Mouse (Mus musculus): ENCODE data around the gene Hspa12b. TPM values are rescaled to one million over a fixed set of nuclear protein-coding genes. Genes with fewer than 3 reads are reported as not detected.

The Hspa12b gene
- total RNA-seq, 1 experiment from 2014 or later, result 3.3 TPM

DNA sequence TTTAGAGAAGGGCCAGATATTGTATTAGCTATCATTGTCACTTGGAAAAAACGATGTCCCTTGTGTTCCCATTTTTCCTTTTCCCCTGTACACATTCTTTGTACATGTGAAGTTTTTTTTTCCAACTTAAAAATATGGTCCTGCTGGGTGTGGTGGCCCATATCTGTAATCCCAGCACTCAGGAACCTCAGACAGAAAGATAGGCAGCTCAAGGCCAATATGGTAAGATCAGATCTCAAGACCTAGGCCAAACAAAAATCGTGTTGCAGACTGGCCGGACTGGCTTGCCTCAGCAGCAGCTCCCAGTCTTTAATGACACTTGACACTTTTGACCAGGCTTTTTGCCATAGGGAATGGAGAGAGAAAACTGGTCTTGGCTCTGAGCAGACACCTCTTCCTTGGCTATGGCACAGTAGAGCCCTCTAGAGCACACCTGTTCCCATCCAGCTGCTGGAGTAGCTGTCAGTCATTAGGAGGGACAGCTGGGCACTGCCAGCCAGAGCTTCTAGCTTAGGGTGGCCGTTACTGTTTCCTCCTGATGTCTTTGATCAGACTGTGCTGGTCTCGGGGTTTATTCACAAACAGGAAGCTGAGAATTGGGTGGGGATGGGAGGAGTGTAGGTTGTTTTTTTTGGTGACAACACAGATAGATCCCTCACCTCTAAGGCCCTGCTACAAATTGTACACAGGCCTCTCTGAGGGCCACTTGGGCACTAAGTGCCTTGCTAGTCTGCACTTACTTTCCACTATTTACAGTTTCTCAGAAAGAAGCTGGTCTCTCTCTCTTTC is 62.6 kb downstream of the Hspa12b start:
- no peak for ATAC-seq (replicated peaks in 1 of 2; ENCODE audit: insufficient read depth in 1 of 2, low FRiP score in 2 of 2, low TSS enrichment in 1 of 2, low read depth in 1 of 2, poor library complexity in 2 of 2, severe bottlenecking in 2 of 2)

DNA sequence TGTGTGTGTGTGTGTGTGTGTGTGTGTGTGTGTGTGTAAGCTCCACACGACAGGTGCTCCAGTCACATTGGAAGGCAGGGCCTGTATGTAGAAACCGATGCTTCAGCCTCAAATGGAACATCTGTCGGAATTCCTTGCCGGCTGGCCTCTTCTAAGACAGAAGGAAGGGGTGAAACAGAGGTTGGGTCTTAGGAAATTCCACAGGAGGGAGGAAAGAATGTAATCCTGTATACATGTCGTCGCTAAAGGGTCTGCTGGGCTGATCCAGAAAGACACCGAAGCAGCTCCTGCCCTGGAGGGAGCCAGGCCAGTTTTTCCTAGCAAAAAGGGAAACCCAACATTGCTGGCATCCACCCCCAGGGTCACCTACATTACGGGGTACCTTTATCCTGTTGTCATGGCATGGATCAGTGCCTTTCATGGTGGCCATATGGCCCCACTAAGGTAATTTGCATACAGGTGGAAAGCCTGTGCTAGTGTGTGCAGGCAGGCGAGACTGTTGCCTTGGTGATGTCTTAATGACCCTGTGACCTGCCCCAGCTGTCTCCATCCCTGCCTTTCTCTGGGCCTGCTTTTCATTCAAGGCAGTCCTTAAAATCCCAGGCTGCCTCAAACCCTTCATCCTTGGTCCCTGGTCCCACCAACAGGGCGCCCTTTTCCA is 63.4 kb downstream of the Hspa12b start:
- ATAC-seq (replicated peaks in 1 of 2; ENCODE audit: insufficient read depth in 1 of 2, low FRiP score in 2 of 2, low TSS enrichment in 1 of 2, low read depth in 1 of 2, poor library complexity in 2 of 2, severe bottlenecking in 2 of 2), result no peak

- no peak for ATAC-seq (replicated peaks in 1 of 2; ENCODE audit: insufficient read depth in 1 of 2, low FRiP score in 2 of 2, low TSS enrichment in 1 of 2, low read depth in 1 of 2, poor library complexity in 2 of 2, severe bottlenecking in 2 of 2)
Measured at GRCm38 (mm10) chr2:131191005-131191390, 63.9 kb downstream of the Hspa12b start.

Other genes with a start within 250 kb of the Hspa12b start
- gene 4930402H24Rik, start 220.9 kb upstream of the Hspa12b start, total RNA-seq (2017), result 9.4 and 12.3 TPM in 2 replicates
- gene Atrn, start 220.8 kb upstream of the Hspa12b start, total RNA-seq (2017), result 9.1 and 17.9 TPM in 2 replicates
- 5.2 TPM in 1 of 2 replicates, not detected in the other for gene Gfra4, start 84.2 kb upstream of the Hspa12b start, total RNA-seq (2017)
- gene Adam33, start 63.5 kb upstream of the Hspa12b start, total RNA-seq (2017), result not detected in 2 replicates
- 0.19 TPM in 1 of 2 replicates, not detected in the other for gene Siglec1, start 40.5 kb upstream of the Hspa12b start, total RNA-seq (2017)
- not detected in 2 replicates for gene Gm11037, start 6.2 kb downstream of the Hspa12b start, total RNA-seq (2017)
- gene 1700037H04Rik, start 32.8 kb downstream of the Hspa12b start, total RNA-seq (2017), result 13.5 and 25.8 TPM in 2 replicates
- gene Cenpb, start 52.8 kb downstream of the Hspa12b start, total RNA-seq (2017), result 15.4 and 17.4 TPM in 2 replicates
- gene Cdc25b, start 59.7 kb downstream of the Hspa12b start, total RNA-seq (2017), result 14.8 and 23.1 TPM in 2 replicates
- 1.8 and 4.7 TPM in 2 replicates for gene Spef1, start 60.0 kb downstream of the Hspa12b start, total RNA-seq (2017)
- gene Ap5s1, start 79.8 kb downstream of the Hspa12b start, total RNA-seq (2017), result 5.0 and 8.6 TPM in 2 replicates
- 15.9 and 17.3 TPM in 2 replicates for gene Mavs, start 106.8 kb downstream of the Hspa12b start, total RNA-seq (2017)
- gene Pank2, start 135.2 kb downstream of the Hspa12b start, total RNA-seq (2017), result 76.2 and 88.0 TPM in 2 replicates
- gene Rnf24, start 225.6 kb downstream of the Hspa12b start, total RNA-seq (2017), result 7.1 and 11.0 TPM in 2 replicates

Measured in hematopoietic stem cell, adult 5-6 weeks (primary cell).